Mouse (Mus musculus): ENCODE results near the gene Selenow.

DNA sequence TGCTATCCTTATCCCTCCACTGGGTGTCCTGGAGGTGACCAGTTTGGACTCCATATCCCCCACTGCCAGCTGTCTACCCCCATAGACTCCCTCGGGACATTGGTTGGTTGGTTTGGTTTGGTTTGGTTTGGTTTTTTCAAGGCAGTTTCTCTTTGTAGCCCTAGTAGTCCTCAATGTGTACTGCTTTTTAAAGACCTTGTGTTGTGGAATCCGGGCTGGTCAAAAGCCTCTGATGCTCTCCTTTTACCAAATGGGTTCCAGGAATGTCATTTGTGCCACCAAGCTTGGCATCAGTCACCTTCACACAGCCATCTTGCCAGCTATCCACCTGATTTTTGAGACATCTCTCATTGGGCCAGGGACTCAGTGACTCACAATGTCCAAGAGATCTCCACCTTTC, 7.5 kb downstream of the Selenow start:
- TF ChIP-seq POLR2A (IDR thresholded peaks at IDR 0.05; ENCODE audit: extremely low read depth, insufficient read depth, low read length) = no peak
- no peak for TF ChIP-seq CTCF (IDR thresholded peaks at IDR 0.05; ENCODE audit: low read depth, low read length)

Data from liver, adult 2 months (tissue).